40 mouse cellular contexts compared by ENCODE assay signal in genomic region chr11:51257006-51257405, GRCm38 (mm10). TPM values are rescaled to one million over a fixed set of nuclear protein-coding genes. Genes with fewer than 3 reads are reported as not detected.
"Had no signal": no experiment of that assay in that cellular context is flagged by ENCODE, and none has a peak within 500 bp of the region (broad histone marks: within the 10 kb centered on the region; RNA-seq: fewer than 3 reads in every experiment).

No protein-coding gene starts in this region.

- H3K4me1 ChIP-seq: heart, embryonic 15.5 days; hindbrain, embryonic 12.5 days; intestine, embryonic 15.5 days; limb, embryonic 13.5 days; limb, embryonic 15.5 days had no signal

- H3K4me3 ChIP-seq: heart, adult 2 months; heart, embryonic 13.5 days; heart, embryonic 15.5 days; hindbrain, embryonic 10.5 days; hindbrain, embryonic 12.5 days; intestine, embryonic 15.5 days; limb, embryonic 13.5 days; limb, embryonic 15.5 days; liver, embryonic 12.5 days had no signal

- DNase-seq: gastrocnemius, postnatal 14 days; gastrocnemius, postnatal 36 days; heart, adult 2 months; heart, postnatal 14 days; heart, postnatal 36 days; kidney, adult 18-20 months; kidney, adult 8-10 months; kidney, postnatal 14 days; kidney, postnatal 36 days; layer of hippocampus, adult 9-11 months; layer of hippocampus, postnatal 36 days; left cerebral cortex, postnatal 4 days had no signal

- H3K9ac ChIP-seq: heart, embryonic 13.5 days; heart, embryonic 15.5 days; hindbrain, embryonic 12.5 days; hindbrain, embryonic 14.5 days; intestine, embryonic 15.5 days; limb, embryonic 13.5 days; limb, embryonic 15.5 days; liver, embryonic 12.5 days had no signal

- H3K27me3 ChIP-seq: heart, embryonic 13.5 days; hindbrain, embryonic 12.5 days; intestine, embryonic 15.5 days; limb, embryonic 13.5 days; limb, embryonic 15.5 days had no signal

- H3K9me3 ChIP-seq: heart, embryonic 13.5 days; heart, embryonic 15.5 days; hindbrain, embryonic 10.5 days; hindbrain, embryonic 12.5 days; intestine, embryonic 15.5 days; limb, embryonic 13.5 days; limb, embryonic 15.5 days; liver, embryonic 12.5 days had no signal

- H3K36me3 ChIP-seq: heart, embryonic 13.5 days; heart, embryonic 15.5 days; hindbrain, embryonic 10.5 days; hindbrain, embryonic 12.5 days; intestine, embryonic 15.5 days; limb, embryonic 13.5 days; limb, embryonic 15.5 days; liver, embryonic 12.5 days had no signal

- H3K4me2 ChIP-seq: heart, embryonic 11.5 days; heart, embryonic 13.5 days; heart, embryonic 15.5 days; hindbrain, embryonic 12.5 days; hindbrain, embryonic 14.5 days; intestine, embryonic 15.5 days; limb, embryonic 13.5 days; limb, embryonic 15.5 days; liver, embryonic 12.5 days had no signal

- H3K27ac ChIP-seq: heart, adult 2 months; heart, embryonic 13.5 days; heart, embryonic 15.5 days; hindbrain, embryonic 10.5 days; hindbrain, embryonic 12.5 days; hindbrain, embryonic 14.5 days; intestine, embryonic 15.5 days; kidney, postnatal 0 days; limb, embryonic 13.5 days; limb, embryonic 15.5 days; liver, embryonic 12.5 days had no signal

- ATAC-seq: hindbrain, embryonic 16.5 days; inflammation-experienced regulatory T-cells, adult 6 months; intestine, embryonic 15.5 days; intestine, postnatal 0 days; liver, embryonic 12.5 days had no signal

RNA-seq across cellular contexts. Expression of gene BC049762, which starts 5.8 kb away (rescaled TPM):
- total RNA-seq: gastrocnemius, adult 18-20 months; gastrocnemius, adult 8-10 months; gastrocnemius, postnatal 14 days; gastrocnemius, postnatal 36 days; heart, postnatal 14 days; layer of hippocampus, adult 18-20 months; layer of hippocampus, postnatal 14 days; layer of hippocampus, postnatal 36 days; left cerebral cortex, adult 18-20 months; left cerebral cortex, adult 8-10 months; left cerebral cortex, postnatal 10 days; left cerebral cortex, postnatal 25 days; left cerebral cortex, postnatal 4 days had no signal
- polyA plus RNA-seq: hindbrain, embryonic 10.5 days; inflammation-experienced regulatory T-cells, adult 6 months had no signal

RNA-seq across cellular contexts. Expression of gene Gm12569, which starts 36.7 kb away (rescaled TPM):
- total RNA-seq: gastrocnemius, adult 18-20 months; gastrocnemius, adult 8-10 months; gastrocnemius, postnatal 14 days; gastrocnemius, postnatal 36 days; heart, adult 2 months; heart, postnatal 14 days; heart, postnatal 36 days; layer of hippocampus, adult 18-20 months; layer of hippocampus, adult 8-10 months; layer of hippocampus, postnatal 14 days; layer of hippocampus, postnatal 36 days; left cerebral cortex, adult 18-20 months; left cerebral cortex, adult 8-10 months; left cerebral cortex, postnatal 10 days; left cerebral cortex, postnatal 25 days; left cerebral cortex, postnatal 4 days; liver, adult 2 months had no signal
- polyA plus RNA-seq: heart, adult 2 months; heart, embryonic 11.5 days; heart, embryonic 13.5 days; heart, embryonic 15.5 days; heart, postnatal 0 days; hindbrain, embryonic 10.5 days; hindbrain, embryonic 12.5 days; hindbrain, embryonic 14.5 days; hindbrain, embryonic 16.5 days; inflammation-experienced regulatory T-cells, adult 6 months; intestine, embryonic 15.5 days; intestine, postnatal 0 days; kidney, embryonic 14.5 days; kidney, postnatal 0 days; large intestine, adult 2 months; limb, embryonic 11.5 days; limb, embryonic 13.5 days; limb, embryonic 15.5 days; liver, adult 2 months; liver, embryonic 12.5 days had no signal
